Mouse (Mus musculus) kidney, postnatal 25 days (tissue): Measurements from ENCODE around the gene Ifi27l2a.

Source experiments
- DNase-seq, 2 experiments: peaks; one replicate each; pipeline ENCODE4 v3.0.0; 2021; ENCODE audit warnings: mixed read lengths in 2 of 2

The Ifi27l2a gene

GRCm38 (mm10) chr12:103425729-103426470, 17.6 kb downstream of the Ifi27l2a start, which contains the start of gene Ddx24:
Gene Ddx24 (minus strand): TSS chr12:103425830.
- peak; percentile 98 to 99 for DNase-seq

- peak in 1 of 2 experiments; percentile 22 for DNase-seq
These were observed 18.3 kb downstream of the Ifi27l2a start for GRCm38 (mm10) chr12:103425016-103425728.

- DNase-seq = peak in 1 of 2 experiments; percentile 26
These were observed 35.3 kb downstream of the Ifi27l2a start for GRCm38 (mm10) chr12:103408144-103408543.

- DNase-seq = no peak
These were observed 35.8 kb downstream of the Ifi27l2a start, which contains the start of gene 9330161L09Rik for GRCm38 (mm10) chr12:103407720-103408119. Gene 9330161L09Rik (minus strand): TSS chr12:103407820.

- no peak for DNase-seq
These were observed 39.3 kb downstream of the Ifi27l2a start for GRCm38 (mm10) chr12:103404131-103404530.

- peak in 1 of 2 experiments; percentile 22 for DNase-seq
These were observed 46.7 kb downstream of the Ifi27l2a start for GRCm38 (mm10) chr12:103396751-103397150.

- peak; percentile 43 to 77 for DNase-seq
These were observed 47.8 kb downstream of the Ifi27l2a start for GRCm38 (mm10) chr12:103395486-103396275.

- no peak for DNase-seq
These were observed 50.0 kb downstream of the Ifi27l2a start for GRCm38 (mm10) chr12:103393528-103393927.
